Mouse (Mus musculus): ENCODE data around the gene Lasp1.

The Lasp1 gene

DNA sequence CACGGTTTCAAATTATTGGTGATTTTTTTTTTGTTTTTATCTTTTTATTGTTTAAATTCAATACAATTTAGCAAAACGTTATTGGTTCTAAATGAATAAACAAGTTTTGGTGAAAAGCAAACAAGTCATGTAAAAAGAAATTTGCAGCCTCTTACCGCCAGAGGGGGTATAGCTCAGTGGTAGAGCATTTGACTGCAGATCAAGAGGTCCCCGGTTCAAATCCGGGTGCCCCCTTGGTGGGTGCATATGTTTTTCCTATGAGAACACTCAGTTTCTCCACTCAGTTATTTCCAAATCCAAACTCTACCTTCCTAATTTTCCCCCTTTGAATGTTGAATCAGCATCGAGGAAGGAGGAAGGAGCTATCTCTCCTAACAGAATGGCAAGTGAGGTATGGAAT, 1.9 kb upstream of the Lasp1 start:
- no peak for DNase-seq (ENCODE audit: low spot score in 2 of 2)

DNA sequence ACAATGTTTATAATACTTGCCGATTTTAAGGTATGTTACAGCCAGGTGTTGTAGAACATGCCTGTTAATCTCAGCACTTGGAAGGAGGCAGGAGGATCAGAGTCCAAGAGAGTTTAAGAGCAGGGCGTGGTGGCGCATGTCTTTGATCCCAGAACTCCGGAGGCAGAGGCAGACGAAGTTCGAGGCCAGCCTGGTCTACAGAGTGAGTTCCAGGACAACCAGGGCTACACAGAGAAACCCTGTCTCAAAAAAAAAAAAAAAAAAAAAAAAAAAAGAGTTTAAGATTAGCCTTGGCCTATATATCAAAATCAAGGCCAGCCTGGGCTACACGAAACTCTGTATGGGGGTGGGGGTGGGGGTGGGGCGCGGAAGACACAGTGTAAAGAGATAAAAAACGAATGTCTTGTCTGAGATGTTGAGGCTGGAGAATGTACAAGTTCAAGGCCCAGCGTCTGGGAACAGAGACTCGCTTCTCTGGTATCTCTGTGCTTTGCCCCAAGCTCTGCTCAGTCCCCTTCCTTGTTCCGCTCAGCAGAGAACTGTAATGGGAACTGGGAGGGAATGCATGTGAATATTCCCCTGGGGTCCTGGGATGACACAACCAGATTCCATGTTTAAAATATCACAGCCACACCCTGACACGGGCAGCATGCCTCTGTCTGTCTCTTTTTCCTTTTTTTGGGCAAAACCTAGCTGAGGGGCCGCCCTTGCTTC, 1.3 kb upstream of the Lasp1 start:
- no peak for DNase-seq (ENCODE audit: low spot score in 2 of 2)

DNA sequence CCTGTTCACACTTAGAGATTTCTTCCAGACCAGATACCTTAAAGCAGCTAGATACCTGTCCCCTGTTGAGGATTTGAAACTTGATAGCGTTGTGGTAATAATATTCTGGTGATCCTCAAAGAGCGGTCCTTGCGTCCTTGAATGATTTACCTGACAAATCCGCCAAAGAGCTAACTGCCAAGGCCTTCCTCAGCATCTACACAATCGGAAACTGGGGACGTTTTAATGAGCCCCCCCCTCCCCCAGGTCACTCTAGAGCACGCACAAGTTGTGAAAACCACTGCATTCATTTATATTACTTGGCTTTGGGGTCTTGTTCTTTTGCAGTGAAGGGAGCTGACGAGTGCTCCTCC, 741 bp upstream of the Lasp1 start:
- DNase-seq (ENCODE audit: low spot score in 2 of 2), result no peak

DNA sequence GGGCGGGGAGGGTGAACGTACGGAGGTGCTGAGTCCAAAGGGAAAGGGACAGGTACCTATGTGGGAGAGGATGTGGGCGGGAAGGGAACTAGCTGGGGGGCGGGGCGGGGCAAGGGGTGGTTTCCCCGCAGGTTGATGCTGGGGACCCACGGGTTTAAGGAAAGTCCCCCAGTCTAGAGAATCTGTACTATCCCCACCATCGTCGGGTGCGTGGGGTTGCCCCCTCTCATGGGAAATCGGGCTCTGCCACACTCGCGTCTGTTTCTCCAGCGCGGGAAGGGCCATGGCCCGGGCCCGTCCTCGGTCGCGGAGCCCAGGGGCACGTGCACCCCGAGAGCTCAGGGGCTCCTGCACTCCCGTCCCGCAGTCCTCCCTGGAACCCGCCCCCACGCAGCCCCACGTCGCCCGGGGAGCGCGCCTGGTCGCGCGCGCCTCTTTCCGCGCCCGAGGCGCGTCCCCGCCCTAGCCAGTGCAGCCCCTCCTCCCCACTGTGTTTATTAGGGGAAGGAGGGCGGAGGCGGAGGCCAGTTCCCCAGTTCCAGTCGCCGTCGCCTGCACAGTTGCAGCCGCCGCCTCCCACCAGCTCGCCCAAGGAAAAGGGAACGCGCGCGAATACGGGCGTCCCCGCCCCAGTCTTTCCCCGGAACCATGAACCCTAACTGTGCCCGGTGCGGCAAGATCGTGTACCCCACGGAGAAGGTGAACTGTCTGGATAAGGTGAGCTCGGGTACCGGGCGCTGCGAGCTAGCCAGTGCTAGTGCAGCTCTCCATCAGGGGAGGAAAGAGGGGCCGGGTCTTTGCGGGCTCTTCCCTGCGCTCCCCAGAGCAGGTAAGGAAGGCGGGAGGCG, 570 bp downstream of the Lasp1 start:
- peak; percentile 88 to 89 for DNase-seq (ENCODE audit: low spot score in 2 of 2)

DNA sequence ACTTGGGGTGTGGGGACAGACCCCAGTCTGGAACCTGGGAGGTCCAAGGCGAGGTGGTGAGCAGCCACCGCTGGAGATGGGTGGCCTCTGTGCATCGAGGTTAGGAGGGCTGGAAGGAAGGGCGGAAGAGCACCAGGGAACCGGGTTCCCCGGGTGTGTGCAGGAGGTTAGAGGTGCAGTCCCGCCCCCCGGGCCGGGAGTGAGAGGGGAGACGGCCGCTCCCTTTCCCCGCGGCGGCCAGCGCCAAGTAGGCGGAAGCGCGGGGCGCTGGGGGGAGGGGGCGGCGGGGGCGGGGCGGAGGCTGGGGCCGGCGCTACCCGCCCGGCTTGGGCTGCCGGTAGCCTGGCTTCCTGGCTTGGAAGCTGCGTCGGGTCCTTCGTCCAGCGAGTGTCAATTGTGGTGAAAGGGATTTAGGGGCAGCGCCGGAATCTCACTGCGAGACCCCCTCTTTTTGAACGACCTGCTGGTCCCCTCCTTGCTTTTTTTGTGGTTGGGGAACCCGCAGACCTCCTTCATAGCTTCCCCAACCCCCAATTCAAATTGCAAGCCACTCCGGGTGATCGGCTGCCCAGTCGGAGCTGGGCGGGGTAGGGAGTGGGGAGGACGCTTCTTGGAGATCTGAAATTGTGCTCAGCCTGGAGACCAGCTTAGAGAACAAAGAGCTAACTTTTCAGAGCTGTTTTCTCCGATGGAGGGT, 1.3 kb downstream of the Lasp1 start:
- DNase-seq (ENCODE audit: low spot score in 2 of 2), result peak; percentile 80 to 82

DNA sequence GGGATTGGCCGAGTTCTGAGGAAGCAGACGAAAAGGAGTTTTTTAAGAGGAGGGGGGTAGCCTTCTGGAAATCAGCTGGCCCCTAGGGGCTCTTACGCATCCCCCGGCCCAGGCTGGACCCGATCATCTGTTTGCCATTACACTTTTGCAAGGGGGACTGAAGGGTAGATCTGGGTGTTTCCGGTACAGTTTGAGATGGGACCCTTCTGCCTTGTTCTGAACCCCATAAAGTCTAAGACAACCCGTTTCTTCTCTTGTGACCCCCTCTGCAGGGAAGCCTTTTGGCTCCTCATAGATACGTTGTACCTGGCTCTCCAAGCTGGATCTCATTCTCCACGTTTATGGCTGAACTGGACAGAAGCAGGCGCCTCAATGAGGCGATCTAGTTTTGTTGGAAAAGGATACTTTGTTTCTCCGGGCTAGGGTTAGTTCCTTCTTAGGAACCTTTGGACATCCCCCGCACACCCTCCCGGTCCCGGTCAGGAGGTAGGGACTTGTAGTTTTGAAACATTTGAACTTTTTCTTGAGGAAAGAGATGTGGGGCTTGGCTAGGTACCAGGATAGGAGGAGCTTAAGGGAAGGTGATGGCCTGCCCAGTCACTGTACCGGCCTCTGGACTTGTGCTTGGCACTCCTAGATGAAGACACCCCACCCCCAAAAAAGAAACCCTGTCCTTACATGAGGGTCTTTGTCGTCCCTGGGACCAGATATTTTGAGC, 2.0 kb downstream of the Lasp1 start:
- DNase-seq (ENCODE audit: low spot score in 2 of 2), result no peak

DNA sequence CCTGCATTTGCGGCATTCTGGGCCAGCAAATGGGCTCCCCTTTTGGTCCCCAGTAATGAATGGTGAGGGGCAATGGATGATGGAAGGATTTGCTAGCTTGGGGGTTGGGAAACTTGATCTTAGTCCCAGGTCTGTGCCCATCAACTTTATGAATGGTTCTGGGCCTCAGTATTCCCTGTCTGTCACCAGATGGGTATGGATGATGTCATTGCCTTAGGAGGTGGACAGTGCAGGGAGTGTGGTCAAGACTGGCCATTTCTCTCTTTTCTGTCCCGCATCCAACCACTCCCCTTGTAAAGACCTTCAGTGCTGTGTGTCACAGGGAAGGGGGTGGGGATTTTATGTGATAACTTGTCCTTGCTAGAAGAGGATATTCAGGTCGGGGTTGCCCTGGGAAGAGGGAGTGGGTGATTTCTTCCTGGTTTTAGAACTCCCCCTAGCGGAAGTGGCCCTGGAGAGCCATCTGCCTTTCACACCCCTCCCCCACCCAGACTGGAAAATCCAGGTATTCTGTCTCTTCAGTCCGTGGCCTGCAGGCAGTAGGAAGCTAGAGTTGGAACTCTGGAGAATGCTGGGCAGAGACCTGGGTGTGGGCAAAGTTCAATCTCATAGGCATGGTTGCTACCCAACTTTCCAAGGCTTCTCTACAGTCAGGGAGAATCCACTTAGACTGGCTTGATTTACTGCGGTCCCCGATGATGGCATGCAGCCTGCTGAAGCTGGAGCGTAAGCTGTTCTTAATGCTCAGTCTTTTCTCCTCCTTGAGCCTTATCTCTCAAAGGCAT, 2.8 kb downstream of the Lasp1 start:
- DNase-seq (ENCODE audit: low spot score in 2 of 2), result peak in 1 of 2 experiments; percentile 65

DNA sequence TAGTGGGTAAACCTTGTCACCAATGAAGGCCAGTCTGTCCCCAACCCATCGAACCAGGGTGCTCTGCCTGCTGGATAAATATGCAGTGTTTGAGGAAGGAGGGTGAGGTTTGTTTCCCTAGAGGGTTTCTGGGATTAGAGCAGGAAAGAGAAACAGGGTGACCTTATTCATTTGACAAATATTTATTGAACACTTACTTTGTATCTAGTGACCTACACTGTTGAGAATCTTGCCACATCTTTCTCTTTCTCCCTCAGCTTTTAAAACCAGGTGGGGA, 3.3 kb downstream of the Lasp1 start:
- DNase-seq (ENCODE audit: low spot score in 2 of 2), result no peak

DNA sequence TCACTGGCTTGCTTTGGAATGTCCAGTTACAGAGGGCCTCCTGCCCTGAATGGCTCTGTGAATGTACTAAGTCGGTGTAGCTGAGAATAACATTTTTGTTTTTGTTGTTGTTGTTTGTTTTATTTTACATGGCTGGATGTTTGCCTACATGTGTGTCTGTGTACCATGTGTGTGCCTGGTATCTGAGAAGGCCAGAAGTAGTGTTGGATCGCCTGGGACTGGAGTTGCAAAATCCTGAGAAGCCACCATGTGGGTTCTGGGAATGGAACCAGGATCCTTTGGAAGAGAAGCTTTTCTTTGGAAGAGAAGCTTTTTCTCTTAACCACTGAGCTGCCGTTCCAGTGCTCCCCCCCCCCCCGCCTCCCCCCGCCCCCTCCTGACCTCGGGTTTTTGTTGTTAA, 3.7 kb downstream of the Lasp1 start:
- DNase-seq (ENCODE audit: low spot score in 2 of 2), result no peak

DNA sequence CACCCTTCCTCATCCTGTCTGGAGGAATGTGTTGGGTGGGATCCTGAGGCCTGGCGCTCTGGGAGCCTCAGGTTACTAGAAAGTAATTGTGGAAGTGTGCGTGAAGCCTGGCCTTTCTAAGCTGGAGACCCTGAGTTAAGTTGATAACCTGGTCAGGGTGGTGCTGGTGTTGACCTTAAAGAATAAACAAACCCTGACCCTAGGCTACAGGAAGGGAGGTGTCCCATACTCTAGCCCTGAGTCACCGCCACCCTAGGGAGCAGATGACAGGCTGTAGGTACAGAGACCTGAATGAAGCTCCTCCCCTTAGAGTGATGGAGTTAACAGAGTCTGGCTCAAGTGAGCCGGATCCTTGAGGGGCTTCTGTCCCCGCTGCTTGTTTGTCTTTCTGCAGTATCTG, 5.0 kb downstream of the Lasp1 start:
- no peak for DNase-seq (ENCODE audit: low spot score in 2 of 2)

DNA sequence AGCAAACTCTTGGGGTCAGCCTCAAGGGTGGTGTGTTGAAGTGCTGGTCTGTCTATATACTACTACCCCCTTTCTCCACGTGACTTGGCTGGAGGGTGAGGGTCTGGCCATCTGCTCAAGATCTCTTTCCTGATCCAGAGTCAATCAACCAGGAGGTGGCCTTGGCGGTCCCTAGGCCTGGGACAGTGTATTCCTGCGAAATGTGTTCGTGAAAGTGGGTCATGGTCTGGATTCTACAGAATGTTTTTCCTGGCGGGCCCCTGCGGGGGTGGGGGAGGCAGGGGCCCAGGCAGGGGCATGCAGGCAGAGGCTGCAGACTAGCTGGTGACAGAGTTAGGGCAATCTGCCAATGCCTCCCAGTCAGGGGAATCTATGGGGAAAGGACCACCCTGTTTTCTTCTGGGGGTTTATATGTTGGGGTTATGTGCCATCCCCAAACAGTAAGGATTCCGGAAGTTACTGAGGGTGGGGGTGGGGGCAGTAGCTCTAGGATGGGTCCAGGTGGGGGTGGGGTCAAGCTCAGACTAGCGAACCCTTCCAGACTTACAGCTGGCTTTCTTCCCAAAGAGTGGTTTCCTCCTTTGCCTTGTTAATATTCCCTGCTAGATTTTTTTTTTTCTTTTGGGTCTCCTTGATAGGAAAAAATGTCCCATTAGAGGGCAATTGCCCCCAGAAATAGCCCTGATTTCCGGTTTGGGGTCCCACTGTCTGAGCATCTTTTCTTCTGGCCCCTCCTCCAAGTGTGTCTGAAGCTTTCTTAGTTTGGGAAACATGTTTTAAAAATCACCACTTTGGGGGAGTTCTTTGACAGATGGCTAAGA, 6.3 kb downstream of the Lasp1 start:
- no peak for DNase-seq (ENCODE audit: low spot score in 2 of 2)

DNA sequence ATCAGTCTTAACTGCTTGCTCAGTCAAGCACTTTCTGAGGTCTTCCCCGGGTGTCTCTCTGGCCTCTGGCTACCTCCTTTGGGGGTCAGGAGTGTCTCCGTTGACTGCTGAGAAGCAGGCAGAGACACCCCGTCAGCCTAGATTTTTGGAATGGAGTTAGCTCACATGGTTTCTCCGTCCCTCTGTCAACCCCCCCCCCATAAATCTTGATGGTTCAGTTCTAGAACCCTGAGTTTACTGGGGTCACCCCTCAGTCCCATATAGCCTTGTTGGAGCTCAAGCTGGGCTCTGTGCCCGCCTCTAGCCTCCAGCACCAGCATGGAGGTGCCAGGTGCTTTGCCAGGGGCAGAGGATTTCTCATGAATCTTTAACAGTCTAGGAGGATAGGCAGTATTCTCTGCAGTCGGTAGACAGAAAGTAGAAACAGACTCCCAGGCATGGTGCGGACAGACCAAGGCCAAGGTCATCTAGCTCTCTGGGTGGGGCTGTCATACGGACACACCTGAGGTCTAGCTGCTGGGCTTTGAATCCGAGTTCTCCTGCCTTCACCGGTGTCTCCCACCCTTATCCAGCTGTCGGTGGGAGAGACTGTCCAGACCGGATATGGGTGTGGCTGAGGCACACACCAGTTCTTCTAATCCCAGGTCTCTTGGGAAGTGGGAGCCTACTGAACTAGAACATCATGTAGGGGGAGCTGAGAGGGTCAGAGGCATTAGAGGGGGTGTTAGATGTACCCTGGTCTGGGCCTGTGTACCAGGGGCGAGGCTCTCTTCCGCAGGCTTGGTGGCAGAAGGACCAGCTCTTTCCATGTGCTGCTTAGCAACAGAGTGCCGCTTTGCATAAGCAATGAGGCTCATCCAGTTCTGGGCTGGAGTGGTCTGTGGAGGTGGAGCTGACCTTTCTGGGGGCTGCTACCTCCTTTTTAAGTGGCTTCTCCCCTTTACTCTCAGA, 7.1 kb downstream of the Lasp1 start:
- DNase-seq (ENCODE audit: low spot score in 2 of 2), result no peak

DNA sequence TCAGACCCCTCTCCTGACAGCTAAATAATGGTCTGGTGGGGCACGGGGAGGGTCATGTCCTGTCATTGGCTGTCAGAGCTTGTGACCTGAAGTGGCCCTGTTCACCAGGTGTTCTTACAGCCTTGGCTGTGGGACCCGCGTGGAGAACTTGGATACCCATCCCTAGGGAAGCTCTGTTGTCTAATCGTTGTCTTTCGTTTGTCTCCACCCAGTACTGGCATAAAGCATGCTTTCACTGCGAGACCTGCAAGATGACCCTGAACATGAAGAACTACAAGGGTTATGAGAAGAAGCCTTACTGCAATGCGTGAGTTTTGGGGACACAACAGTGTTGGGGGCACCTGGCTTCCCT, 7.8 kb downstream of the Lasp1 start:
- no peak for DNase-seq (ENCODE audit: low spot score in 2 of 2)

DNA sequence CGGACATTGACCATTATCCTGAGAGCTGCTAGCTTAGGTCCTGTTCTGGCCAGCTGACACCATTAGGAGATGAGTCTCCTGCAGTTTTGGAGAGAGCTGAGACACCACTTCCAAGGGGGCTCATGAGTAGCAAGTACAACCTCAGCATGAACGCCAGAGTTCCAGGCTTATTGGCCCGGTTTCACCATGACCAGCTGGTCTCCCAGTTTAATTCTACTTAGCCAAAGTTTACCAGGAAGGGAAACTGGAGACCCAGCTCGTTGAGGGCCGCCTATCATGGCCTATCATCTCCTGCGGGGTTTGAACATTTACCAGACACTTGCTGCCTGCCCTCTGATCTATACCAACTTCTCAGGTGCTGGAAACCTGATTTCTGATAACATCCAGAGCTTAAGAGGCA, 8.8 kb downstream of the Lasp1 start:
- peak in 1 of 2 experiments; percentile 54 for DNase-seq (ENCODE audit: low spot score in 2 of 2)

DNA sequence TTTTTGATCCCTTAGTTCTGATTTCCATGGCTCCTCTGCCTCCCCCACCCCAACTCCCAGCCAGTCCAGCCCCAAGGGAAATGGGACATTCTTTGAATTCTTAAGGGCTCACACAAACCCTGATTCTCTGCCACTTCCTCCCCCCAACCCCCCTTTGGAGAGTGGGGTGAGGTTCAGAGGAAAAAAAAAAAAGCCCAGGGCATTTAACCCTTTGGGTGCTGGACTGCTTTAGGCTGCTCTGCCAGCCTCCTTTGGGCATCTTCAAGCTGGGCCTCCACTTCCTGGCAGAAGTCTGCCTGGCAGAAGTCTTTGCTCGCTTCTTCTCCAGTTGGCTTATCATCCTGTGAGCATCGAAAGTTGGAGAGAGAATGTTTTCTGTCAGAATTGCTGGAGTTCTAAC, 9.3 kb downstream of the Lasp1 start:
- peak in 1 of 2 experiments; percentile 58 for DNase-seq (ENCODE audit: low spot score in 2 of 2)

DNA sequence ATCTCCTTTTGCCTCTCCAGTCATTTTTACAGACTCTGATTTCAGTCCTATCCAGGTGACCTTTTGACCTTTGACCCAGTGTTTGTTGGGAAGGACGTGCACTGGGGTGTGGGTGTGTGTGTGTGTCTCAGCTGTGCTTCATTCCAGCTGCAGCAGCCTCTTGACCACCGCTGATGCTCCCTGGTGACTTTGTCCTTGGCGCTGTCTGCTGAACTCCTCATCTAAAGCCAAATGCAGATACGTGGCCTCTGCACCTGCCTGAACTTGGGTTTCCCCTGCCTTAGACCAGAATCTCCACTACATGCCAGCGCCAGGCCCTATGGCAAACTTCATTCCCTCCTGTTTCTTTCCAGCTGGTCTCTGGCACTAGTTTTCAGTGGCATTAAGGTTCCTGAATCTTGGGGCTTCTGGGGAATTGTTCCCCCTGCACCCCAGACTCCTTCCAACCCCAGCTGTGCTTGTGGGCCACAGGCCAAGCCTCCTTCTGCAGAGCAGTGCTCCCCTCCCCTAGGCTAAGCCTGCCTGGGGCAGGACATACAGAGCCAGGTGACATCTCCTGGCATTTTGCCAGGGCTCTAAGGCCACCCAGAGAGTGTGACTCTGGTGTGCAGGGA, 9.9 kb downstream of the Lasp1 start:
- peak in 1 of 2 experiments; percentile 59 for DNase-seq (ENCODE audit: low spot score in 2 of 2)

DNA sequence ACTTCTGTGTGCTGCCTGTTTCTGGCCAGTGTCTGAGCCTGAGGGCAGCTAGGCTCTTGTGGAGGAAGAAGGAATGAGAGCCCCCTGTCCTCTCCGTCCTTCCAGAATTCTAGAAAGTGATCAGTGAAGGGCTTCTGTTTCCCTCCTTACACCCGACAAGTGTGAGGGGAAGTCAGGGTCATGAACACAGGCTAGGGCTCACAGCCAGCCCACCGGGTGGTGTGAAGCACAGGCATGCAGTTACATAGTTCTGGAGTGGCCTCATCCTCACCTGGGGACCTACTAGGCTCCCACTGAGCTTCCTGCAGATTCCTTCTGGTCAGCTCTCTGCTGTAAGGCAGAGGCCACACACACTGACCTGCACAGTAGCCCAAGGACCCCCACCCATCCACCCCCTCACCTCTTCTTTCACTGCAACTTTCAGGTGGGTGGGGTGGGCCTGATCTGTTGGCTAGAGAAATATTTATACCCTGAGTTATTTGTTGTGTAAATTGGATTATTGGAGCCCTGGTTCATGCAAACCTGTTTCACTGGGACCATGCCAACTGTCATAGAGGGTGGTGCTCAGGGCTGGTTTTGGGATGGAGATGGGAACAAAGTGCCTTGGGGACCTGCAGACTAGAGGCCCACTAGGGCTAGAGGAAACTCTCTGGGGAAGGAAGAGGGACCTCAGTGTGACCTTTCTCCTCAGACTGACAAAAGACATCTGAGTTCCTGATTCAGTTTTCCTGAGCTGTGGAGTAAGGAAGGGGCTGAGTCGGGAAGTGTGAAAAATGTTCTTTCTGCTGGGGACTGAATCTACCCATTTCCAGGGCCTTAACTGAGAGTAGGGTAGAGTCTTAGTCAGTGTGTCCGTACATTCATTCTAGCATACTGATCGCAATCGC, 10.7 kb downstream of the Lasp1 start:
- no peak for DNase-seq (ENCODE audit: low spot score in 2 of 2)

DNA sequence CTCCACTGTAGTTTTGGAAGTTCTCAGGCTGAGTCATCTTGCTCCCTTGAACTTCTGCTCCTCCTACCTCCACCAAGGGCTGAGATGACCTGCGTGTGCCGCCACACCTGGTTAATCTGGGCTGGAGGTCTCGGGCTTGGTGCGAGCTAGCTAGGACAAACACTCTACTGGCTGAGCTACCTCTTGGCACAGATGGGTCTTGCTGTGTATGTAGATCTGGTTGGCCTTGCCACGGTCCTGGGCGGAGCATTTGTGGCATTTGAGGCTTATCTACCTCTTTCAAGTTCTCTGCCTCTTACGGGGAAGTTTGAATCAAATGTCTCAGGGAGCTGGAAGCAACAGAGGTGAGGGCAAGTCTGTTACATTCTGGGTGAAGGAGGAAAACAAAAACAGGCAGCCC, 11.6 kb downstream of the Lasp1 start:
- peak in 1 of 2 experiments; percentile 53 for DNase-seq (ENCODE audit: low spot score in 2 of 2)
